Mouse (Mus musculus) urinary bladder, postnatal 25 days (tissue): Measurements from ENCODE around the gene Wdtc1.

Experiments used
- DNase-seq: peaks from one replicate; pipeline ENCODE4 v3.0.0; 2022; ENCODE audit warnings: low spot score

Wdtc1 gene

GRCm38 (mm10) chr4:133281513-133281912 is 71.8 kb downstream of the Wdtc1 start:
- DNase-seq: no peak

- no peak for DNase-seq
These were observed 74.8 kb downstream of the Wdtc1 start for GRCm38 (mm10) chr4:133278482-133278881.

DNA sequence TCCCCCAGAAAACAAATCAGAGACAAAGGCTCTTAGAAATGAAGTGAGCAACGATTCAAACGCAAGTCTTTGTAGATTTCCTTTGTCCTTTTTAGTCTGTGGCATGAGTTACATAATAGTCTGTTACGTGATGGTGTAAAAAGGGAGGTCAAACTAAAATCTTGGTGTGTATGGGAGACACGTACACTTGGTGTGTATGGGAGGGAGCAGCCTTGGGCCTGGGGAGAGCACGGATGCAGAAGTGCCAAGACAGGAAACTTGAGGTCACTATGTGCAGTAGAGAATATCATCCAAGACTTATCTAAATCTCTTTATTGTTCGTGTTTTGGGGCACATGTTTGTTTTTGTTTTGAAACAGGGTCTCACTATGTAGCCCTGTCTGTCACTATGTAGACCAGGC is 75.2 kb downstream of the Wdtc1 start:
- no peak for DNase-seq

DNA sequence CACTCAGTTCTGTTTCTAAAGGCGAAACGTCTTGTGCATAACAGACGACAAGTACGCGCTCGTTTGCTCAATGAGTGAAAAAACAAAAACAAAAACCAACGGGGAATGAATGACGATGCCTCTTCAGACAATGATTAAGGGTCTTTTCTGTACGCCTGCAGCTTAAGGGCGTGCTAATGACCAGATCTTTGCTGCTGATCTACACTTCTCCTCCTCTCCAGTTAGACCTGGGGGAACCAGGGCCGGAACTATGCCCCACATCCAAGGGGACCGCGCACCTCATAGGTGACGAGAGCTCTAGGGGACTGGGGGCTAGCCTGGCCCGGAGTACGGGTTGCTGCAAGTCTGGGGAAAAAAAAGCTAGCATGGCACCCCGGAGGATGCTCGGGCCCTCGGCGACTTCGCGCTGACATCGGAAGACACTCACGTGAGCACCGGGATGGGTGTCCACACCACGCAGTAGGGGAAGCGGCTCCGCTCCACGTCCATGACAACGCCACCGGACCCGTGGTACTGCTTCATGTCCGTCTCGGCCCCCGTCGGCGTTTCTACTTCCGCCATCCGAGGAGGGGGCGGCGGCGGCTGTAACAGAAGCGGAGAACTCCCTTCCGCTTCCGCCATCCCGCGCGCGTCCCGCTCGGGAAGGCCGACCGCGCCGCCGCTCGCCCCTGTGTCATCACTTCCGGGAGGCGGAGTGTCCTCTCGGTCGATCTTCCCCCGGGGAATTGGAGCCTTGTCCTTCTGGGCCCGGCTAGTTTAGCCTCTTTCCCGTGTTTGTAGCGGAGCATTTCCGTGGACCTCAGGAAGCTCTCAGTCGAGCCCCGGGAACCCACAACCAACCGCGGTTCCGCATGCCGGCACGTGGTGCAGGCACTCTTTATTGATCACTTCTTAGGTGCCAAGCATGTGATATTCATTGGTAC is 75.9 kb downstream of the Wdtc1 start, which contains the start of gene Tmem222:
TSS of gene Tmem222 (minus strand) at position 689 of the 923 bp plus-strand sequence.
- peak; percentile 94 for DNase-seq

GRCm38 (mm10) chr4:133270929-133271328 is 82.4 kb downstream of the Wdtc1 start:
- DNase-seq: no peak

- DNase-seq: no peak
These were observed 83.7 kb downstream of the Wdtc1 start for GRCm38 (mm10) chr4:133269596-133269995.

DNA sequence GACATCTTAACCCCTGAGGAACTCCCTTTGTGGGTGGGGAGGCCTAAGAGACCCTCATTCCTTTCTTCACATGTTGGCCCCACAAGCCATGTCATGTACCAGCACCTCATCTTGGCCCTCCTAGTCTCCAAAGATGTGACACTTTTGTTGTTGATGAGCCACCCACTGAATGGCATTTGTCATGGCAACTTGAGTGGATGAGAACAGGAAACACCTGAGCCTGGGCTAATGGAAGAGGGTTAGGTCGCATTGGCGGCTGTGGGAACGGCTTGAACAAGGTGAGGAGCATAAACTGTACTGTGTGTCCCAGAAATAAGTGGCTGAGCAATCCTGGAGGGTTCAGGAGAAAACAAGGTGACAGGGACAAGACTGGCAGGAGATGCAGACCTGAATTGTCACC is 84.3 kb downstream of the Wdtc1 start:
- no peak for DNase-seq

DNA sequence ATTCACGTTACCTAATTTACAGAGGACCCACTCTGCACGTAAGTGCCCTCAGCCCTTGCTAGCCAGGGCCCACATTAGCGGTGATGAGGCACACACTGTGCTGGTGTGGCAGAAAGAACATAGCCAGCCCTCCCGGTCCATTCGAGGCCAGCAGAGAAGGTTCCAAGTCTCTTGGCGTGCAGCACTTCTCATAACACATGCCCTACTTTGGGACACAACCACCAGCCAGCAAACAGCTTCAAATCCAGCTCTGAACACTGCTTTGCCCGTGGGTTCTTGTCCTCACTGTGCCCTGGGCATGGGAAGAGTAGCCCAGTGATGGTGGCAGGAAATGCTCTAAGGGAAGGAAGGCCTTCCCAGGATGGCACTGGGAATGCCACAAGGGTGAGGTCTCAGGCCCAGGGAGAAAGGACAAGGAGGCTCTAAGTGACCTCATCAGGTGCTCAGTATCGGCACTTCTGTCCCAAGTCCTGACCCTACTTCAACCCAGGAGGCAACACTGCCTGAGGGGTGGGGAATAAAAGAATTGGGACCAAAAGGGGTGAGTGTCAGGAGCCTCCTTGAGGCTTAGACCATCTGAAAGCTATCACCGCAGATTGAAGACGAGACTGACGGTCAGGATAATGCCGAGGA is 86.9 kb downstream of the Wdtc1 start:
- DNase-seq: no peak

- no peak for DNase-seq
These were observed 87.5 kb downstream of the Wdtc1 start for GRCm38 (mm10) chr4:133265759-133266158.

DNA sequence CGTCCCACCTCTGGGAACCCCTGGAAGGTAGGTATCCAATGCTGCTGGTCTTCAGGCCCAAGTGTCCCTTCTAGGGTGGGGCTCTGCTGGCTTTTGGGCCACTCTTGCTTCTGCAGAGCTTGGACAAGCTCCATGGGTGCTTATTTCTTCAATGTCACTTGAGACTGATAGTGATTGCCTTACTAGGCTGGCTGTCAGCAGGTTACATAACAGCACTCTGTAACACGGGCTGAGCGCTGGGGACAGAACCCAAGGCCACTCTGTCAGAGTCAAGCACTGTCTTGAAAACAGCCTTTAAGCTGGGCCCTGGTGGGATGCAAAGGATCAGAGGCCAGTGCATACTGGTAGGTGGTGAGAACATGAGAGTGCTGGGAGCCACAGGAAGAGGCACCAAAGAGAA is 88.0 kb downstream of the Wdtc1 start:
- DNase-seq: no peak

- no peak for DNase-seq
These were observed 88.7 kb downstream of the Wdtc1 start for GRCm38 (mm10) chr4:133264559-133264958.

- DNase-seq: no peak
These were observed 89.5 kb downstream of the Wdtc1 start for GRCm38 (mm10) chr4:133263756-133264155.

- DNase-seq: no peak
These were observed 90.4 kb downstream of the Wdtc1 start, which contains the start of gene Sytl1 for GRCm38 (mm10) chr4:133262882-133263281. Gene Sytl1, minus strand, starts transcription at chr4:133263113.

- DNase-seq: no peak
These were observed 90.9 kb downstream of the Wdtc1 start for GRCm38 (mm10) chr4:133262375-133262765.

- no peak for DNase-seq
These were observed 91.5 kb downstream of the Wdtc1 start for GRCm38 (mm10) chr4:133261641-133262374.

- DNase-seq: peak; percentile 56
These were observed 95.4 kb downstream of the Wdtc1 start for GRCm38 (mm10) chr4:133257798-133258408.

- DNase-seq: no peak
These were observed 96.1 kb downstream of the Wdtc1 start for GRCm38 (mm10) chr4:133257230-133257629.

DNA sequence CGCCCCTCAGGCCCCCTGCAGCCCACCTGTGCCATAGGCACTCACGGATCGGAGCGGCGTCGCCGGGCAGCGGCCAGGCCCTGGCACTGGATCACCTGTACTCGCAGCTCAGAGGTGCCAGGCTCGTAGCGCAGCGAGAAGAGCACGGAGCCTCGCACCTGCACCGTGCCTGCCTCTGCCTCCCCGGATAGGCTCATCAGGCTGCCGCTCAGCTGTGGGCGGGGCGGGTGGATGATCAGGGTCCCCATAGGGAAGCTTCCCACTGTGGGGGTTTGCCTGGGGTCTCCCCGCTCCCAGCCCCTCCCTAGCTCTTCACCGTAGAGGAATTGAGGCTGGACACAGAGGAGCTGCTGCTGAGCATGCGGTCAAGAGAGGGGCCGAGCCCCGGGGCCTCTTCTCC is 96.5 kb downstream of the Wdtc1 start:
- DNase-seq: no peak

- DNase-seq: no peak
These were observed 97.9 kb downstream of the Wdtc1 start for GRCm38 (mm10) chr4:133255392-133255791.

GRCm38 (mm10) chr4:133253412-133253811 is 99.9 kb downstream of the Wdtc1 start:
- no peak for DNase-seq

DNA sequence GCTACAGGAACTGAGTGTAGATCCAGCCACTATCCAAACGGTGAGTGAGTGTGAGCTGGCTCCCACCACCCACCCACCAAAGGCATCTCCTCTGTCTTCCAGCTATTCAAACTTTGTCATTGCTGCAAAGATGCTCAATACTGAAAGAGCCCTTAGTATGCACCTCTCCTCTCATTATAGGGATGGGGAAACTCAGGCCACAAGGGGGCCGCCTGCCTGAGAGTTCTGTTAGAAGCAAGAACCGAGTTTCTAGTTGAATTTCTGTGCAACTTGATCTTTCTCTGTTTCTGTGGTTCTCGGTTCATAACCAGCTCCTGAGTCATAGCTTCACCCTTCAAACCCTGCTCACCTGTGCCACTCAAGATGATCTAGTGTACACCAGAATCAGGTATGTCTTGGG is 101.2 kb downstream of the Wdtc1 start:
- DNase-seq: no peak

- peak; percentile 58 for DNase-seq
These were observed 102.1 kb downstream of the Wdtc1 start for GRCm38 (mm10) chr4:133251214-133251613.
